Mouse (Mus musculus): ENCODE measurements around the gene Farp1. TPM values are rescaled to one million over a fixed set of nuclear protein-coding genes. Genes with fewer than 3 reads are reported as not detected.

The Farp1 gene
- polyA plus RNA-seq, 1 experiment from 2014 or later: 42.8 TPM

- H3K4me1 ChIP-seq (ENCODE audit: control insufficient read depth, insufficient read depth, low read length): no peaks in the 10 kb centered on the region
- H3K27ac ChIP-seq (replicated peaks; ENCODE audit: low read depth, low read length): no peak overlapping the region
- WGBS: 62% methylated on average over 15 of the region's 15 CpGs
- no peak overlapping the region for H3K9ac ChIP-seq (replicated peaks; ENCODE audit: low read length)
- H3K9me3 ChIP-seq (ENCODE audit: control insufficient read depth, low read length): no peaks in the 10 kb centered on the region
- peaks cover 3% of the 10 kb centered on the region; the same call in 1 of the 2 replicates for H3K36me3 ChIP-seq (ENCODE audit: control insufficient read depth, insufficient read depth, low read length)
- ATAC-seq (ENCODE audit: low FRiP score, low TSS enrichment): no peak
- no peak for DNase-seq
- no peaks in the 10 kb centered on the region for H3K27me3 ChIP-seq (ENCODE audit: control insufficient read depth, insufficient read depth, low read length)
- no peak overlapping the region for H3K4me3 ChIP-seq (replicated peaks; ENCODE audit: low read depth, low read length)
- H3K4me2 ChIP-seq (ENCODE audit: low read length): no peak overlapping the region
These were observed 172.6 kb downstream of the Farp1 start for GRCm38 (mm10) chr14:121207441-121208158.

GRCm38 (mm10) chr14:121208159-121208515, 173.1 kb downstream of the Farp1 start:
- DNase-seq: no peak
- Histone ChIP-seq H3K4me1 (ENCODE audit: control insufficient read depth, insufficient read depth, low read length) (no peaks in the 10 kb centered on the region), H3K9me3 (ENCODE audit: control insufficient read depth, low read length) (no peaks in the 10 kb centered on the region), H3K9ac (replicated peaks; ENCODE audit: low read length) (no peak overlapping the region), H3K36me3 (ENCODE audit: control insufficient read depth, insufficient read depth, low read length) (peaks cover 3% of the 10 kb centered on the region; the same call in 1 of the 2 replicates), H3K27ac (replicated peaks; ENCODE audit: low read depth, low read length) (no peak overlapping the region), H3K4me3 (replicated peaks; ENCODE audit: low read depth, low read length) (no peak overlapping the region), H3K27me3 (ENCODE audit: control insufficient read depth, insufficient read depth, low read length) (no peaks in the 10 kb centered on the region), H3K4me2 (ENCODE audit: low read length) (no peak overlapping the region)
- WGBS: 77% methylated on average over 3 of the region's 3 CpGs
- no peak for ATAC-seq (ENCODE audit: low FRiP score, low TSS enrichment)

- ATAC-seq (ENCODE audit: low FRiP score, low TSS enrichment): no peak
- H3K27ac ChIP-seq (replicated peaks; ENCODE audit: low read depth, low read length): no peak overlapping the region
- no peaks in the 10 kb centered on the region for H3K9me3 ChIP-seq (ENCODE audit: control insufficient read depth, low read length)
- no peaks in the 10 kb centered on the region for H3K27me3 ChIP-seq (ENCODE audit: control insufficient read depth, insufficient read depth, low read length)
- H3K36me3 ChIP-seq (ENCODE audit: control insufficient read depth, insufficient read depth, low read length): peaks cover 3% of the 10 kb centered on the region; the same call in 1 of the 2 replicates
- no peak overlapping the region for H3K9ac ChIP-seq (replicated peaks; ENCODE audit: low read length)
- H3K4me1 ChIP-seq (ENCODE audit: control insufficient read depth, insufficient read depth, low read length): no peaks in the 10 kb centered on the region
- WGBS: 92% methylated on average over 3 of the region's 3 CpGs
- H3K4me2 ChIP-seq (ENCODE audit: low read length): no peak overlapping the region
- DNase-seq: no peak
- no peak overlapping the region for H3K4me3 ChIP-seq (replicated peaks; ENCODE audit: low read depth, low read length)
These were observed 175.3 kb downstream of the Farp1 start for GRCm38 (mm10) chr14:121210318-121210717.

- no peak overlapping the region for H3K4me2 ChIP-seq (ENCODE audit: low read length)
- ATAC-seq (ENCODE audit: low FRiP score, low TSS enrichment): no peak
- H3K9ac ChIP-seq (replicated peaks; ENCODE audit: low read length): no peak overlapping the region
- no peaks in the 10 kb centered on the region for H3K9me3 ChIP-seq (ENCODE audit: control insufficient read depth, low read length)
- H3K36me3 ChIP-seq (ENCODE audit: control insufficient read depth, insufficient read depth, low read length): peaks cover 3% of the 10 kb centered on the region; the same call in 1 of the 2 replicates
- DNase-seq: no peak
- 66% methylated on average over 4 of the region's 4 CpGs for WGBS
- H3K27me3 ChIP-seq (ENCODE audit: control insufficient read depth, insufficient read depth, low read length): no peaks in the 10 kb centered on the region
- H3K4me3 ChIP-seq (replicated peaks; ENCODE audit: low read depth, low read length): no peak overlapping the region
- H3K27ac ChIP-seq (replicated peaks; ENCODE audit: low read depth, low read length): no peak overlapping the region
- H3K4me1 ChIP-seq (ENCODE audit: control insufficient read depth, insufficient read depth, low read length): no peaks in the 10 kb centered on the region
These were observed 178.7 kb downstream of the Farp1 start for GRCm38 (mm10) chr14:121213650-121214049.

- no peak for DNase-seq
- no peak for ATAC-seq (ENCODE audit: low FRiP score, low TSS enrichment)
- Histone ChIP-seq H3K9me3 (ENCODE audit: control insufficient read depth, low read length) (no peaks in the 10 kb centered on the region), H3K27ac (replicated peaks; ENCODE audit: low read depth, low read length) (no peak overlapping the region), H3K4me1 (ENCODE audit: control insufficient read depth, insufficient read depth, low read length) (no peaks in the 10 kb centered on the region), H3K36me3 (ENCODE audit: control insufficient read depth, insufficient read depth, low read length) (peaks cover 3% of the 10 kb centered on the region; the same call in 1 of the 2 replicates), H3K27me3 (ENCODE audit: control insufficient read depth, insufficient read depth, low read length) (no peaks in the 10 kb centered on the region), H3K4me3 (replicated peaks; ENCODE audit: low read depth, low read length) (no peak overlapping the region), H3K4me2 (ENCODE audit: low read length) (no peak overlapping the region), H3K9ac (replicated peaks; ENCODE audit: low read length) (no peak overlapping the region)
- WGBS: 90% methylated on average over 11 of the region's 11 CpGs
These were observed 179.7 kb downstream of the Farp1 start for GRCm38 (mm10) chr14:121214636-121215257.

GRCm38 (mm10) chr14:121215817-121216216, 180.8 kb downstream of the Farp1 start:
- H3K27me3 ChIP-seq (ENCODE audit: control insufficient read depth, insufficient read depth, low read length): no peaks in the 10 kb centered on the region
- no peak overlapping the region for H3K27ac ChIP-seq (replicated peaks; ENCODE audit: low read depth, low read length)
- no peak for DNase-seq
- WGBS: 87% methylated on average over 5 of the region's 5 CpGs
- no peak overlapping the region for H3K9ac ChIP-seq (replicated peaks; ENCODE audit: low read length)
- no peaks in the 10 kb centered on the region for H3K4me1 ChIP-seq (ENCODE audit: control insufficient read depth, insufficient read depth, low read length)
- no peaks in the 10 kb centered on the region for H3K9me3 ChIP-seq (ENCODE audit: control insufficient read depth, low read length)
- H3K4me3 ChIP-seq (replicated peaks; ENCODE audit: low read depth, low read length): no peak overlapping the region
- no peak for ATAC-seq (ENCODE audit: low FRiP score, low TSS enrichment)
- H3K4me2 ChIP-seq (ENCODE audit: low read length): no peak overlapping the region
- H3K36me3 ChIP-seq (ENCODE audit: control insufficient read depth, insufficient read depth, low read length): no peaks in the 10 kb centered on the region

- no peaks in the 10 kb centered on the region for H3K36me3 ChIP-seq (ENCODE audit: control insufficient read depth, insufficient read depth, low read length)
- no peak overlapping the region for H3K27ac ChIP-seq (replicated peaks; ENCODE audit: low read depth, low read length)
- no peak overlapping the region for H3K9ac ChIP-seq (replicated peaks; ENCODE audit: low read length)
- H3K9me3 ChIP-seq (ENCODE audit: control insufficient read depth, low read length): no peaks in the 10 kb centered on the region
- H3K4me1 ChIP-seq (ENCODE audit: control insufficient read depth, insufficient read depth, low read length): no peaks in the 10 kb centered on the region
- ATAC-seq (ENCODE audit: low FRiP score, low TSS enrichment): no peak
- H3K4me3 ChIP-seq (replicated peaks; ENCODE audit: low read depth, low read length): no peak overlapping the region
- H3K27me3 ChIP-seq (ENCODE audit: control insufficient read depth, insufficient read depth, low read length): no peaks in the 10 kb centered on the region
- DNase-seq: no peak
- 66% methylated on average over 6 of the region's 6 CpGs for WGBS
- H3K4me2 ChIP-seq (ENCODE audit: low read length): no peak overlapping the region
These were observed 181.7 kb downstream of the Farp1 start for GRCm38 (mm10) chr14:121216672-121217071.

- H3K4me1 ChIP-seq (ENCODE audit: control insufficient read depth, insufficient read depth, low read length): no peaks in the 10 kb centered on the region
- no peak overlapping the region for H3K4me2 ChIP-seq (ENCODE audit: low read length)
- no peaks in the 10 kb centered on the region for H3K27me3 ChIP-seq (ENCODE audit: control insufficient read depth, insufficient read depth, low read length)
- DNase-seq: no peak
- 83% methylated on average over 7 of the region's 7 CpGs for WGBS
- H3K36me3 ChIP-seq (ENCODE audit: control insufficient read depth, insufficient read depth, low read length): peaks cover 7% of the 10 kb centered on the region
- ATAC-seq (ENCODE audit: low FRiP score, low TSS enrichment): no peak
- H3K4me3 ChIP-seq (replicated peaks; ENCODE audit: low read depth, low read length): no peak overlapping the region
- H3K27ac ChIP-seq (replicated peaks; ENCODE audit: low read depth, low read length): peak overlapping the region; percentile 3; the same call in 1 of the 2 replicates
- no peaks in the 10 kb centered on the region for H3K9me3 ChIP-seq (ENCODE audit: control insufficient read depth, low read length)
- H3K9ac ChIP-seq (replicated peaks; ENCODE audit: low read length): no peak overlapping the region
These were observed 183.6 kb downstream of the Farp1 start for GRCm38 (mm10) chr14:121218620-121219019.
